Mouse (Mus musculus) forebrain, embryonic 13.5 days (tissue): Measurements from ENCODE around the gene Zfp280c. TPM values are rescaled to one million over a fixed set of nuclear protein-coding genes. Genes with fewer than 3 reads are reported as not detected.
A peak's percentile ranks its signal among the peaks of the same experiment; 100 is the strongest.

Experiments used
- ATAC-seq: fragments of 200-750 bp; cut with Nextera tagmentation; 2 replicates; pipeline ENCODE4 v1.8.0; 2017
- H3K27ac ChIP-seq: fragments of 300-500 bp; sonication (generic); 2 replicates; pipeline ENCODE4 v1.5.1; 2015; ENCODE audit warnings: inconsistent platforms, mild to moderate bottlenecking, moderate library complexity
- H3K27me3 ChIP-seq: fragments of 300-500 bp; sonication (generic); 2 replicates; pipeline ENCODE4 v1.6.1; 2015; ENCODE audit warnings: mild to moderate bottlenecking, inconsistent platforms
- H3K36me3 ChIP-seq: fragments of 300-500 bp; sonication (generic); 2 replicates; pipeline ENCODE4 v1.6.1; 2015; ENCODE audit warnings: mild to moderate bottlenecking, inconsistent platforms; ENCODE audit not compliant: poor library complexity, severe bottlenecking
- H3K4me1 ChIP-seq: fragments of 300-500 bp; sonication (generic); 2 replicates; pipeline ENCODE4 v1.6.1; 2015; ENCODE audit warnings: inconsistent platforms
- H3K4me2 ChIP-seq: fragments of 300-500 bp; sonication (generic); 2 replicates; pipeline ENCODE4 v1.6.1; 2015; ENCODE audit warnings: inconsistent platforms, mild to moderate bottlenecking, moderate library complexity
- H3K4me3 ChIP-seq: fragments of 300-500 bp; sonication (generic); 2 replicates; pipeline ENCODE4 v1.5.1; 2015; ENCODE audit warnings: mild to moderate bottlenecking, inconsistent platforms
- H3K9ac ChIP-seq: fragments of 300-500 bp; sonication (generic); 2 replicates; pipeline ENCODE4 v1.6.1; 2015; ENCODE audit warnings: mild to moderate bottlenecking, inconsistent platforms
- H3K9me3 ChIP-seq: fragments of 300-500 bp; sonication (generic); replicated peaks from 2 replicates; pipeline ENCODE4 v1.6.1; 2016; ENCODE audit warnings: inconsistent platforms
- WGBS: fragments of 180-500 bp; shearing (Covaris S2); methylation state at CpG from one replicate; pipeline ENCODE4 v1.1.7; 2015; 5-methylcytosine and 5-hydroxymethylcytosine counted together
- polyA plus RNA-seq: library from polyadenylated mRNA; unstranded; fragments of >200 nt; fragmentation: Nextera tagmentation; extraction: Ambion mirVana; gene quantifications from 2 replicates; pipeline ENCODE4 v1.2.1, GENCODE M21; 2015

The Zfp280c gene
- 14.9 and 16.5 TPM in 2 replicates for polyA plus RNA-seq

DNA sequence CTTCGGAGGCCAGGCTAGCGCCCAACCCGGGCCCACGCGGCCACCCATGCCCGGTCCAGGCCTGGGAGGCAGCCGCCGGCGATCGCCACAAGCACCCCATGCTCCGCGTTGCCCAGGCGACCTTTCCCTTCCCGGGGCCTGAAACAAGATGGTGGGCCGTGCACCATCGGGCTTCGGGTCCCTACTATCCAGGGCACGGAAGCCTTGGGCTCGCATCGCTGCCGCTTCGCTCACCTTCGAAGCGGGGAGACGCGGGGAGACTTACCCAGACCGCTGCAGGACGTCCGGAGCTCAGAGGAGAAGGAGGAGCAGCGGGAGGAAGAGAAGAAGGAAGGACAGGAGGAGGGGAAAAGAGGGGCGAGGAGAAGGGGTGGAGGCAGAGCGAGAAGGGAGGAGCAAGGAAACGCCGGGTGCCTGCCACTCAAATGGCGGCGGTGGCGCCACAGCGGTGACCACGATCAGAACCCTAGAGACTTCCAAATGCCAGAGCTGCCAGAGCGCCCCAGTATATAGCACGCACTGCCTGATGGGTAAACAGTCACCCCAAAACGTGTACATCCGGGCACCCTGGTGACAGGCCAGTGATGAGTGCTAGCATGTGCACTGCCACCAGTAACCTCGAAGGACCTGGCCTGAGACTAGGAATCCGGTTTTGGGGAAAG lies at the start of gene Zfp280c:
Zfp280c (minus strand) TSS at position 406 of the 662 bp plus-strand sequence.
- WGBS = 17% methylated on average over 31 of the region's 45 CpGs
- Histone ChIP-seq H3K4me2 (peak within 1 kb of the TSS; percentile 57), H3K4me3 (peak within 1 kb of the TSS; percentile 64), H3K36me3 (0 out of 2 replicates have a peak, but pooled peaks cover 8% of the 10 kb centered on the region), H3K27ac (peak within 1 kb of the TSS; percentile 86), H3K9me3 (no peaks in the 10 kb centered on the region), H3K27me3 (no peaks in the 10 kb centered on the region), H3K9ac (peak within 1 kb of the TSS; percentile 83), H3K4me1 (0 out of 2 replicates have a peak, but pooled peaks cover 7% of the 10 kb centered on the region)
- peak; percentile 93 for ATAC-seq

DNA sequence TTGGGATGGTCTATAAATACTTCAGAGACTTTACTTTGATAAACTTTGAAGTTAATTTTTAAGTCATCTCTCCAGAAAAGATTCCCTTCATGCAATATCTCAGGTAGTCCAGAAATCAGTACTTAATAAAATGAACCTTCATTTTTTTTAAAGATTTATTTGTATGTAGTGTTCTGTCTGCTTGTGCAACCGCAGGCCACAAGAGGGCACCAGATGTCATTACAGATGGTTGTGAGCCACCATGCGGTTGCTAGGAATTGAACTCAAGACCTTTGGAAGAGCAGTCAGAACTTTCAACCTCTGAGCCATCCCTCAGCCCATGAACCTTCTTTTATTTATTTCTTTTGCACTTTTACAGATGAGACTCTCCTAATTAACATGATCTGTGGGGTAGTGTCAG lies 42.7 kb upstream of the Zfp280c start:
- no peak overlapping the region for H3K4me2 ChIP-seq
- H3K27me3 ChIP-seq = no peaks in the 10 kb centered on the region
- no peak for ATAC-seq
- 66% methylated on average over 2 of the region's 2 CpGs for WGBS
- H3K36me3 ChIP-seq = peaks cover 9% of the 10 kb centered on the region; the same call in 1 of the 2 replicates
- H3K9ac ChIP-seq = no peak overlapping the region
- H3K4me3 ChIP-seq = no peak overlapping the region
- no peaks in the 10 kb centered on the region for H3K4me1 ChIP-seq
- no peak overlapping the region for H3K27ac ChIP-seq
- H3K9me3 ChIP-seq = no peaks in the 10 kb centered on the region

DNA sequence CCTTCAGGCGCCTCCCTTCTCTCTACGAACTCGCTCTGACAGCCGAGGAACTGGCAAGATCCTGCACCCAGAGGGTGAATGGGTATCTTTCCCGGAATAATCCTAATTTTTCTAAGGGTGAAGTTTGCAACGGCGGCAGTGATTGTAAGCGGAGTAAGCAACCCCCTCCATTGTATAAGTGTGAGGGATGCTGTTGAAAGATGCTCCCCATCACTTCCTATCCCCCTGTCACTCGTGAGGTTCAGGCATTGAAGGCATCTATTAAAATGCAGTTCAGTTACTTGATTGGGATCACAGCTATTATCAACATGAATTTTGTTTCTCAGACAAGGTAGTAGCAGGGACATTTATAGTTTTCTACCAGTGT lies 29.7 kb upstream of the Zfp280c start:
- H3K9ac ChIP-seq = peak overlapping the region; percentile 67
- H3K4me2 ChIP-seq = peak overlapping the region; percentile 61
- H3K27me3 ChIP-seq = no peaks in the 10 kb centered on the region
- peaks cover 4% of the 10 kb centered on the region; the same call in 1 of the 2 replicates for H3K4me1 ChIP-seq
- peak overlapping the region; percentile 54 for H3K4me3 ChIP-seq
- H3K9me3 ChIP-seq = no peaks in the 10 kb centered on the region
- no peak; the same call in 1 of the 2 replicates for ATAC-seq
- peak overlapping the region; percentile 73 for H3K27ac ChIP-seq
- WGBS = 22% methylated on average over 9 of the region's 9 CpGs
- H3K36me3 ChIP-seq = no peaks in the 10 kb centered on the region

DNA sequence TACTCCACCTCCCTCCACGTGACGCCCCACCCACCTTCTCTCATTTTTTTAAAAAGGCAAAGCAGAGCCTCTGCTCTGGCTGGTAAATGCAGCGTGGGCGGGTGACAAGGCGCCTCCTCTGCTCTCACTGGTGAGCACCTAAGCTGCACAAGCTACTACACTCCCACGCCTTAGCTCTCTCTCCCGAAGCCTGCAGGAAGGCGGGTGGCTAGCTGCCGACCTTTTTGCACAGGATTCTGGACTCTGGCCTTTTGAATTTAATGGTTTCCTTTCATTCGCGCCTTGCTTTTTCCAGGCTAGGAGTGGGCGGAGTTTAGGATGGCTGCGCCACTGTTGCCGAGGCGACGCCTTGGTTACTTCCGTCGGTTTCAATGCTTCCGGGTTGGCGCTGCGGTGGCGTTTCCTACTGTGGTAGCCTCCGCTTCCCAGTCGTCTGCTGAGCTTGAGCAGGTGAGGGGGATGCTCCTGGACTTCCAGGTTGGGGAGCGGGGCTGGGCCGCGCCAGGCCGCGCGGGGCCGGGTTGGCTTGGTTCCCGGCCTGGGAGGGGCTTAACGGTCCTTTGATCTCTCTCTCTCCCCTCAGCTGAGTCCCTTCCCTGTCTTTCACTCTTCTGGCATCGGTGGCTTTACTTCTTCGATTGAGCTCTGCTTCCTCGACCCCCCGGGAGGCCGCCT lies 29.2 kb upstream of the Zfp280c start, which contains the start of gene Slc25a14:
Slc25a14 (plus strand) TSS at position 35 of the 675 bp plus-strand sequence.
- no peaks in the 10 kb centered on the region for H3K9me3 ChIP-seq
- 20% methylated on average over 38 of the region's 38 CpGs for WGBS
- no peaks in the 10 kb centered on the region for H3K36me3 ChIP-seq
- H3K4me2 ChIP-seq = peak within 1 kb of the TSS; percentile 61
- H3K4me1 ChIP-seq = peaks cover 4% of the 10 kb centered on the region; the same call in 1 of the 2 replicates
- peak within 1 kb of the TSS; percentile 54 for H3K4me3 ChIP-seq
- ATAC-seq = peak; percentile 98
- no peaks in the 10 kb centered on the region for H3K27me3 ChIP-seq
- peak within 1 kb of the TSS; percentile 73 for H3K27ac ChIP-seq
- peak within 1 kb of the TSS; percentile 67 for H3K9ac ChIP-seq

GRCm38 (mm10) chrX:48623049-48623378 lies 28.7 kb upstream of the Zfp280c start:
- Histone ChIP-seq H3K9me3 (no peaks in the 10 kb centered on the region), H3K4me2 (peak overlapping the region; percentile 61), H3K4me3 (peak overlapping the region; percentile 54), H3K27ac (peak overlapping the region; percentile 73), H3K4me1 (peaks cover 4% of the 10 kb centered on the region; the same call in 1 of the 2 replicates), H3K9ac (peak overlapping the region; percentile 67), H3K36me3 (no peaks in the 10 kb centered on the region), H3K27me3 (no peaks in the 10 kb centered on the region)
- ATAC-seq = no peak
- WGBS = 17% methylated on average over 4 of the region's 4 CpGs

- no peak overlapping the region for H3K27ac ChIP-seq
- no peak for ATAC-seq
- no peak overlapping the region for H3K4me2 ChIP-seq
- H3K9me3 ChIP-seq = no peaks in the 10 kb centered on the region
- no peak overlapping the region for H3K4me3 ChIP-seq
- H3K4me1 ChIP-seq = no peaks in the 10 kb centered on the region
- no peaks in the 10 kb centered on the region for H3K36me3 ChIP-seq
- 66% methylated on average over 2 of the region's 2 CpGs for WGBS
- H3K9ac ChIP-seq = no peak overlapping the region
- no peaks in the 10 kb centered on the region for H3K27me3 ChIP-seq
Observed at GRCm38 (mm10) chrX:48604872-48605271, 10.6 kb upstream of the Zfp280c start.

DNA sequence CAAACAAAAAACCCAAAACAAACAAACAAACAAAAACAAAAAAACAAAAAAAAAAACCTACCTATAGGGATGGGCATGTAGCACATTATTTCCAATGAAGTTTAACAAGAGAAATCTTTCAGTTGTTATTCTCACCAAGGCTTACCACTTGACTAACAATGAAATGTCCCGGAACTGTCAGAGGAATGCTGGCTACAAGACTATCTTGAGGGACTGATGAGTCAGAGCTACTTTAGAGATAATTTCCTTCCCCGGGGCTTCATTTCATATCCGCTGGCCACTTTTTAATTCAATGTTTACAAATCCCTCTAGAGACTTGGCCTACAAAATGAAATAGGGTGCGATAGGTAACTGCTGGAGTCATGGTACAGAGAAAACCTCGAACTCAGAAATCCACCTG lies 2.6 kb upstream of the Zfp280c start:
- H3K4me3 ChIP-seq = no peak overlapping the region
- no peak overlapping the region for H3K9ac ChIP-seq
- 0 out of 2 replicates have a peak, but pooled peaks cover 7% of the 10 kb centered on the region for H3K4me1 ChIP-seq
- no peaks in the 10 kb centered on the region for H3K9me3 ChIP-seq
- no peaks in the 10 kb centered on the region for H3K36me3 ChIP-seq
- WGBS = 91% methylated on average over 5 of the region's 5 CpGs
- H3K27ac ChIP-seq = no peak overlapping the region
- no peak overlapping the region for H3K4me2 ChIP-seq
- no peak for ATAC-seq
- H3K27me3 ChIP-seq = no peaks in the 10 kb centered on the region

DNA sequence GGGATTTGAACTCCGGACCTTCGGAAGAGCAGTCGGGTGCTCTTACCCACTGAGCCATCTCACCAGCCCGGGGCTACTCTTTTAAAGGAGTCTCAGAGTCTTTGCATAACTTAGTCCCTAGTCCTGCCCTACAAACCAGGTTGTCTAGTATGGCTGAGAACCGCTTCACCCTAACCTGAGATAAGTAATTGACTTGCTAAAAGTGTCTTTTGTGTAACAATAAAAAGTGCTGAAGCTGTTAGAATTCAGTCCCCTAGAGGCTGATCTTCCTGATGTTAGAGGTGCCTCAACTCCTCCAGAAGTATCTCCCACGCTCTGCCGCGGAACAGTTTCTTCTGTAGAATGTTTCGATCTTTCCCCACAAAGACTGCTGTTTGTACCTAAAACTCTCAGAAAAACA lies 1.7 kb upstream of the Zfp280c start:
- ATAC-seq = no peak
- no peak overlapping the region for H3K4me2 ChIP-seq
- no peaks in the 10 kb centered on the region for H3K9me3 ChIP-seq
- H3K4me1 ChIP-seq = 0 out of 2 replicates have a peak, but pooled peaks cover 7% of the 10 kb centered on the region
- no peak overlapping the region for H3K27ac ChIP-seq
- H3K9ac ChIP-seq = no peak overlapping the region
- H3K36me3 ChIP-seq = no peaks in the 10 kb centered on the region
- whole genome bisulfite sequencing = 86% methylated on average over 9 of the region's 9 CpGs
- H3K4me3 ChIP-seq = no peak overlapping the region
- no peaks in the 10 kb centered on the region for H3K27me3 ChIP-seq

GRCm38 (mm10) chrX:48593721-48594098 lies 594 bp downstream of the Zfp280c start:
- Histone ChIP-seq H3K36me3 (0 out of 2 replicates have a peak, but pooled peaks cover 13% of the 10 kb centered on the region), H3K9ac (peak overlapping the region; percentile 83), H3K4me3 (peak overlapping the region; percentile 64), H3K9me3 (no peaks in the 10 kb centered on the region), H3K4me1 (0 out of 2 replicates have a peak, but pooled peaks cover 7% of the 10 kb centered on the region), H3K4me2 (peak overlapping the region; percentile 57), H3K27me3 (no peaks in the 10 kb centered on the region), H3K27ac (peak overlapping the region; percentile 86)
- ATAC-seq = peak; percentile 67
- 14% methylated on average over 12 of the region's 15 CpGs for WGBS

DNA sequence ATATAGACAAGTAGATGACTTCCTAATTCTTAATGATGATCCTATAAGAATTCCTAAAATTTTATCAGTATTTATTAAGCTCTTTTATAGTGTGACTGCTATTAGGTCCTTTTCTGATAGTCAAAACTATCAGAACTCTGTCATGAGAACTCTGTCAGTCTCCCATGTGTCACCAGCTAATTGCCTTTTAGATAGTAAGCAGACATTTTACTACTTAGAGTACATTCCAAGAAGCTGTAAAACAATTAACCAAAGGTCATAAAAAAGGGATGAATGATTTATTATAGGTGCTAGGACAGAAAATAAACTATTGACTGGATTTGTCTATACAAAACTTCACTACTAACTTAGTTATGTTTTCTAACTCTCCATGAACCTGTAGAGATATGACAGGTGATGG lies 11.0 kb downstream of the Zfp280c start:
- no peak overlapping the region for H3K9ac ChIP-seq
- no peak for ATAC-seq
- H3K27me3 ChIP-seq = no peaks in the 10 kb centered on the region
- H3K27ac ChIP-seq = no peak overlapping the region
- no peak overlapping the region for H3K4me3 ChIP-seq
- peaks cover 25% of the 10 kb centered on the region for H3K36me3 ChIP-seq
- no peak overlapping the region for H3K4me2 ChIP-seq
- no peaks in the 10 kb centered on the region for H3K9me3 ChIP-seq
- H3K4me1 ChIP-seq = no peaks in the 10 kb centered on the region

DNA sequence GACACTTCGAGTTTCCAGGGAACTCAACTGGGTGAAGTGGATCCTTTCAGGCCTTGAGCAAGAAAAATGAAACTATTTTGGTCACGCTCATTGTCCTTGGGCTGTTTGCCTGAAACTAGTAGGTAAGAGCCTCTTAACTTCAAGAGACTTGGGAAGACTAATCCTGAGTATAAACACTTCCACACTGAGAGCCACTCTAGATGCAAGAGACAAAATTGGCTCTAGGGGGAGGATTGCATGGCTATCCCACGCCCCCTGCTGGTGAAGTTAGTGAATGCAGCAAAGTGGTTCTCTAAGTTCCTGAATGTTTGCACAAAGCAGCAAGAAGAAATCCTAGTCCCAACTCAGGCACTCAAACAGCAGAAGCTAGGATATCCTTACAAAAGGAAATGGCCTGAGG lies 62.1 kb downstream of the Zfp280c start:
- Histone ChIP-seq H3K4me3 (no peak overlapping the region), H3K4me2 (no peak overlapping the region), H3K27ac (no peak overlapping the region), H3K9me3 (no peaks in the 10 kb centered on the region), H3K4me1 (no peaks in the 10 kb centered on the region), H3K9ac (no peak overlapping the region), H3K27me3 (no peaks in the 10 kb centered on the region), H3K36me3 (no peaks in the 10 kb centered on the region)
- peak; percentile 71; the same call in 1 of the 2 replicates for ATAC-seq
- 39% methylated on average over 3 of the region's 3 CpGs for WGBS

DNA sequence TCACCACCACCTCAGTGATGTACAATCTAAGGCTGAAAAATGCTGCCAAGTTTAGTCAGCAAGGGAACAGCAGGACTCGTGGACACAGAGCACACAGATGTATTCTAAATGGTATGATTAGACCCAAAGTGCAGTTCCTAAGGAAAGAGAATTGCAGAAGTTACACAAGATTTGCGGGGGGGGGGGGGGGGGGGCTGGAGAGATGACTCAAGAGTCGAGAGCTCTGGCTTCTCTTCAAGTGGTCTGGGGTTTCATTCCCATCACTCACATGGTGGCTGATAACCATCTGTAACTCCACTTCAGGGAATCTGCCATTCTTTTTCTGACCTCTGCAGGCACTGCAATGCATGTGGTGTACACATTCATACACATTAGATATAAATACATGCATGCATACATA lies 67.9 kb downstream of the Zfp280c start:
- Histone ChIP-seq H3K9me3 (no peaks in the 10 kb centered on the region), H3K4me3 (no peak overlapping the region), H3K27me3 (no peaks in the 10 kb centered on the region), H3K4me2 (no peak overlapping the region), H3K4me1 (peaks cover 12% of the 10 kb centered on the region; the same call in 1 of the 2 replicates), H3K9ac (no peak overlapping the region), H3K36me3 (no peaks in the 10 kb centered on the region), H3K27ac (no peak overlapping the region)
- ATAC-seq = no peak
- WGBS = 84% methylated on average over 2 of the region's 3 CpGs
